Mouse (Mus musculus) embryonic facial prominence, embryonic 15.5 days (tissue): ENCODE measurements around the gene Slc5a1. TPM values are rescaled to one million over a fixed set of nuclear protein-coding genes. Genes with fewer than 3 reads are reported as not detected.

Experiments
- ATAC-seq: fragments of 200-750 bp; cut with Nextera tagmentation; 2 replicates; pipeline ENCODE4 v1.8.0; 2017; ENCODE audit warnings: low read depth, moderate TSS enrichment; ENCODE audit not compliant: insufficient number of reproducible peaks, low FRiP score, low TSS enrichment
- H3K27ac ChIP-seq: fragments of 300-500 bp; sonication (generic); replicated peaks from 2 replicates; pipeline ENCODE4 v1.5.1; 2015; ENCODE audit warnings: mild to moderate bottlenecking, inconsistent platforms
- H3K27me3 ChIP-seq: fragments of 300-500 bp; sonication (generic); 2 replicates; pipeline ENCODE4 v1.6.1; 2015; ENCODE audit warnings: inconsistent platforms
- H3K36me3 ChIP-seq: fragments of 300-500 bp; sonication (generic); 2 replicates; pipeline ENCODE4 v1.6.1; 2015; ENCODE audit warnings: mild to moderate bottlenecking, inconsistent platforms
- H3K4me1 ChIP-seq: fragments of 300-500 bp; sonication (generic); 2 replicates; pipeline ENCODE4 v1.6.1; 2015; ENCODE audit warnings: inconsistent platforms
- H3K4me2 ChIP-seq: fragments of 300-500 bp; sonication (generic); replicated peaks from 2 replicates; pipeline ENCODE4 v1.6.1; 2015; ENCODE audit warnings: mild to moderate bottlenecking, inconsistent platforms
- H3K4me3 ChIP-seq: fragments of 300-500 bp; sonication (generic); replicated peaks from 2 replicates; pipeline ENCODE4 v1.5.1; 2015; ENCODE audit warnings: mild to moderate bottlenecking, inconsistent platforms
- H3K9ac ChIP-seq: fragments of 300-500 bp; sonication (generic); 2 replicates; pipeline ENCODE4 v1.6.1; 2015; ENCODE audit warnings: inconsistent platforms
- H3K9me3 ChIP-seq: fragments of 300-500 bp; sonication (generic); replicated peaks from 2 replicates; pipeline ENCODE4 v1.6.1; 2016; ENCODE audit warnings: inconsistent platforms
- WGBS: fragments of 180-500 bp; shearing (Covaris S2); methylation state at CpG from one replicate; pipeline ENCODE4 v1.1.7; 2015; 5-methylcytosine and 5-hydroxymethylcytosine counted together
- polyA plus RNA-seq: library from polyadenylated mRNA; unstranded; fragments of >200 nt; fragmentation: Nextera tagmentation; extraction: Ambion mirVana; gene quantifications from 2 replicates; pipeline ENCODE4 v1.2.1, GENCODE M21; 2015

The Slc5a1 gene
- polyA plus RNA-seq, 1 experiment from 2014 or later, result 2.0 TPM

DNA sequence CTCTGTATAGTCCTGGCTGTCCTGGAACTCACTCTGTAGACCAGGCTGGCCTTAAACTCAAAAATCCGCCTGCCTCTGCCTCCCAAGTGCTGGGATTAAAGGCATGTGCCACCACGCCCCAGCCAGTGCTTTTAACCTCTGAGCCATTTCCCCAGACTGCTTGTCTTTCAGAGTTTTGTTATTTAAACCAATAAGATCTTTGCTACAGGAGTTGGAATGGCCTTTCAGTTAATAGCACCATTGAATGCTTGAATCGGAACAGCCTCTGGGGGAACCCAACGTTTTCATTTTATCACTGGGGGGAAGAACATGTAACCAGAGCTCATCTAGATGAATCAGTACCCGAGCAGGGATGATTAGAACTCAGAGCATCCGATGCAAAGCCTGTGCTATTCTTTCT, 3.0 kb downstream of the Slc5a1 start:
- Histone ChIP-seq H3K9ac (no peak overlapping the region), H3K27me3 (peaks cover 38% of the 10 kb centered on the region), H3K27ac (no peak overlapping the region), H3K36me3 (no peaks in the 10 kb centered on the region), H3K4me2 (no peak overlapping the region), H3K4me3 (no peak overlapping the region), H3K9me3 (no peaks in the 10 kb centered on the region), H3K4me1 (0 out of 2 replicates have a peak, but pooled peaks cover 5% of the 10 kb centered on the region)
- 66% methylated on average over 6 of the region's 6 CpGs for WGBS
- no peak for ATAC-seq

DNA sequence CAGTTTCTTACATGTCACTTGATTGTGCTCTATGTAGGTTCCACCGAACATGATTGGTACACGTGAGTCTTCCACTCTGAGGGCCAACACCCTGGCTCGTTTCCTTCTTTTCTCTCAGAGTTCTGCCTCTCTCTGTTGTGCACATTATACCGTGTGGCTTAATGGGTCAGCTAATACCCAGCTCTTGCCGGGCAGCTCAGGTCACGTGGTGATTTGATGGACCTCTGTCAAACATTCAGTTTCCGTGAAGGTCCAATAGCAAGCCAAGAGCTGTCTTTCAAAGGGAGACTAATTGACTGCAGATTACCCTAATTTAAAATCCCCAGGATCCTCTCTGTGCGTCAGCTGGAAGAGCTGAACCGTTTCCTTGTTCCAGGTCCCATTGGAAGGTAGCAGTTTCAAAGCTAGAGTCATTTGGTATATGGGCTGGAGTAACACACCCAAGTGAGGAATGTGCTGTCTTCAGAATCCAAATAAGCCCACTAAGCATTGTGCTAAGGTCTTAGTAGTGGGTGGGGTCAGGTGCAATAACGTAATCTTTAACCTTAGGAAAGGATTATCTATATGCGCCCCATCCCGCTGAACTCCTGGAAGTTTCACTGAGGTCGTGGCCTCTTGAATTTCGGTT, 3.9 kb downstream of the Slc5a1 start:
- no peak overlapping the region for H3K9ac ChIP-seq
- no peaks in the 10 kb centered on the region for H3K9me3 ChIP-seq
- no peak overlapping the region for H3K4me3 ChIP-seq
- H3K4me2 ChIP-seq, result no peak overlapping the region
- no peak overlapping the region for H3K27ac ChIP-seq
- no peaks in the 10 kb centered on the region for H3K36me3 ChIP-seq
- WGBS, result 55% methylated on average over 14 of the region's 14 CpGs
- 0 out of 2 replicates have a peak, but pooled peaks cover 5% of the 10 kb centered on the region for H3K4me1 ChIP-seq
- ATAC-seq, result no peak
- peaks cover 32% of the 10 kb centered on the region for H3K27me3 ChIP-seq

GRCm38 (mm10) chr5:33121871-33122315, 17.9 kb downstream of the Slc5a1 start:
- Histone ChIP-seq H3K9me3 (no peaks in the 10 kb centered on the region), H3K4me1 (no peaks in the 10 kb centered on the region), H3K4me3 (no peak overlapping the region), H3K27ac (no peak overlapping the region), H3K36me3 (no peaks in the 10 kb centered on the region), H3K9ac (no peak overlapping the region), H3K27me3 (no peaks in the 10 kb centered on the region), H3K4me2 (no peak overlapping the region)
- WGBS, result 40% methylated on average over 4 of the region's 4 CpGs
- ATAC-seq, result no peak

DNA sequence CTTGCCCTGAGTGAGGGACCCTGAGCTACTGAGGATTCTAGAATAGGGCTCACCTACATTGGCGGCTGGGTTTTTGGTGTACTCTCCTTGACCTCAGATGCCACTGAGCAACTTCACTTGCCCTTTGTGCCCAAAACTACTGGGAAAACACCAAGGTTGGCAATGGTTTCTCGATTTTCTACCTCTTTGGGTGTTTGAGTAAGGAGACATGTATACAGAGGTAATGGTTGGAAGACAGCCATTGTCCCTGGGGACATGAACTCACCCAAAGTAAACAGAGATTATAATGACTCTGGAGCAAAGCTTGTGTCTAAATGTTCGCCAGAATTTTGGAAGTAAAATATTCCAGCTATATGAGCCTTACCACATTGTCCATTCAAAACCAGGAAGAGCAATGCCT, 19.6 kb downstream of the Slc5a1 start:
- H3K4me2 ChIP-seq, result no peak overlapping the region
- H3K9me3 ChIP-seq, result no peaks in the 10 kb centered on the region
- no peak overlapping the region for H3K27ac ChIP-seq
- no peak for ATAC-seq
- WGBS, result 46% methylated on average over 3 of the region's 3 CpGs
- H3K36me3 ChIP-seq, result no peaks in the 10 kb centered on the region
- no peaks in the 10 kb centered on the region for H3K4me1 ChIP-seq
- H3K27me3 ChIP-seq, result no peaks in the 10 kb centered on the region
- no peak overlapping the region for H3K4me3 ChIP-seq
- no peak overlapping the region for H3K9ac ChIP-seq

DNA sequence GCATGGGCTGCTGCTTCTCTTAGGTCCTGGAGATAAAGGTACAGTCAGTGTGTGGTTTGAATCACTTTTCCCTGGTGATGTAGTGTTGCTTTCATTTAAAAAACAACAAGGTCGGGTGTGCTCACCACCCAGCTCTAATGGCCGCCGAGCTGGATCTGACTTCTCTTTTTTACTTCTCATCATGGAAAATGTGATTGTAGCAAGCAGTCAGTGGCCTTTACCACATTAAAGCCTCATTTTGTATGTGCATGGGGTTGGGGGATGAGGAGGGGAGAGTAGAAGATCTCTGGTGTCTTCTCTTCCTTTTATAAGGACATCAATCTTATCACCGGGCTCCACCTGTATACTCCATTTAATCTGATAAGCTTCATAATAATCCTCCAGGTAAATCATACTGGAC, 21.3 kb downstream of the Slc5a1 start:
- no peak overlapping the region for H3K9ac ChIP-seq
- H3K9me3 ChIP-seq, result no peaks in the 10 kb centered on the region
- WGBS, result 86% methylated on average over 4 of the region's 4 CpGs
- no peaks in the 10 kb centered on the region for H3K36me3 ChIP-seq
- no peak for ATAC-seq
- no peaks in the 10 kb centered on the region for H3K27me3 ChIP-seq
- no peaks in the 10 kb centered on the region for H3K4me1 ChIP-seq
- H3K27ac ChIP-seq, result no peak overlapping the region
- no peak overlapping the region for H3K4me3 ChIP-seq
- no peak overlapping the region for H3K4me2 ChIP-seq

DNA sequence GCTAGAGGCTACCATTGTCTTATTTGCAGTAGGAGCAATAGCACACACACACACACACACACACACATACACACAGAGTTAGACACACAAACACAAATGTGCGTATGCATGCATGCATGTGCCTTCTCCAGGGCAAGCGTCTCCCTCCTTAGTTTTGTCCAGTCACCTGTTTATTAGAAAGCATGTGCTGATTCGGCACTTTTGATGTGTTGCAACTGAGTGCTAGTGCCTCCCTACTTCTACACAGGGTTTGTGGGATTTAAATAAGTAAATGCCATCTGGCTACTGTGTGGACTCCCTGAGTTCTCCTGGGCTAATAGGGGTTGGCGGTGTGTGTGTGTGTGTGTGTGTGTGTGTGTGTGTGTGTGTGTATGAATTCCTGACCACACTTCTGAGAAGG, 30.1 kb downstream of the Slc5a1 start:
- Histone ChIP-seq H3K9ac (no peak overlapping the region), H3K9me3 (no peaks in the 10 kb centered on the region), H3K27ac (no peak overlapping the region), H3K4me2 (no peak overlapping the region), H3K4me1 (no peaks in the 10 kb centered on the region), H3K4me3 (no peak overlapping the region), H3K36me3 (no peaks in the 10 kb centered on the region), H3K27me3 (no peaks in the 10 kb centered on the region)
- ATAC-seq, result no peak
- WGBS, result 92% methylated on average over 4 of the region's 4 CpGs

DNA sequence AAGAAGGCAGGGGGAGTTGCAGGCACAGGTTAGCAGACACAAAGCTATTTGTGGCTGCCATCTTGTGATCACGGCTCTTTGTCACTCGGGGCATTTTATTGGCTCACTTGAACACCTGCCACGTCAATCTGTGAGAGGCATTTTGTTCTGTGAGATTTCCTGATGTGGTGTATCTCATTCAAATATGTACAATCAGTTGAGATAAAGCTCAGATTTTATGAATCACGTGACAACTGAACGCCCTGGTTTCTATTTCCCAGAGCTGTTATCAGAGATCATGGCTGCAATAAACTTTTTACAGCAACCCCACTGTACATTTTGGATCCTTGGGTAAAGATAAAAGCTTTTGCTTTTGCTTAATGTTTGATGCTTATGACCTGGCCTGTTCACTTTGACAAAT, 31.6 kb downstream of the Slc5a1 start:
- Histone ChIP-seq H3K4me3 (no peak overlapping the region), H3K9ac (no peak overlapping the region), H3K27ac (no peak overlapping the region), H3K27me3 (no peaks in the 10 kb centered on the region), H3K4me1 (no peaks in the 10 kb centered on the region), H3K36me3 (no peaks in the 10 kb centered on the region), H3K4me2 (no peak overlapping the region), H3K9me3 (no peaks in the 10 kb centered on the region)
- no peak for ATAC-seq
- WGBS, result 80% methylated on average over 5 of the region's 5 CpGs

- no peak for ATAC-seq
- 54% methylated on average over 7 of the region's 7 CpGs for WGBS
These were observed 38.9 kb downstream of the Slc5a1 start for GRCm38 (mm10) chr5:33142790-33143455.

DNA sequence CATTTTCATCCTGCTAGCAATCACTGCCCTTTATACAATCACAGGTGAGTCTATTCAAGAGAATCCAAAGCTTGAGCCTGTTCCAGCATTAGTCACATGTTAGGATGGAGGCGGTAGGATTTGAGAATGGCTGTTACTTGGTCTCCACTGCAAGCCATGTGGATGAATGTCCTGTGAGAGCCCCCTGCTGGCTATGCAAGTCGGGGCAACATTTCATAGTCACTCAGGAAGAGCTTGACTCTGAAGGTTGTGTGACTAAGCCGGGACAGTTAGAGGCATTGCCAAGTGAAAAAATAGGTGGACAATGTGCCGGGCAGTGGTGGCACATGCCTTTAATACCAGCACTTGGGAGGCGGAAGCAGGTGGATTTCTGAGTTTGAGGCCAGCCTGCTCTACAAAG, 40.0 kb downstream of the Slc5a1 start:
- Histone ChIP-seq H3K4me2 (no peak overlapping the region), H3K9me3 (no peaks in the 10 kb centered on the region), H3K27ac (no peak overlapping the region), H3K4me1 (no peaks in the 10 kb centered on the region), H3K27me3 (0 out of 2 replicates have a peak, but pooled peaks cover 3% of the 10 kb centered on the region), H3K9ac (no peak overlapping the region), H3K4me3 (no peak overlapping the region), H3K36me3 (no peaks in the 10 kb centered on the region)
- no peak for ATAC-seq
- WGBS, result 45% methylated on average over 5 of the region's 5 CpGs

More at GRCm38 (mm10) chr5:33142790-33143455, 38.9 kb downstream of the Slc5a1 start:
- H3K4me2 ChIP-seq, result no peak overlapping the region
- no peak overlapping the region for H3K4me3 ChIP-seq
- H3K36me3 ChIP-seq, result no peaks in the 10 kb centered on the region
- no peak overlapping the region for H3K9ac ChIP-seq
- no peak overlapping the region for H3K27ac ChIP-seq
- H3K9me3 ChIP-seq, result no peaks in the 10 kb centered on the region
- no peaks in the 10 kb centered on the region for H3K4me1 ChIP-seq
- 0 out of 2 replicates have a peak, but pooled peaks cover 3% of the 10 kb centered on the region for H3K27me3 ChIP-seq

DNA sequence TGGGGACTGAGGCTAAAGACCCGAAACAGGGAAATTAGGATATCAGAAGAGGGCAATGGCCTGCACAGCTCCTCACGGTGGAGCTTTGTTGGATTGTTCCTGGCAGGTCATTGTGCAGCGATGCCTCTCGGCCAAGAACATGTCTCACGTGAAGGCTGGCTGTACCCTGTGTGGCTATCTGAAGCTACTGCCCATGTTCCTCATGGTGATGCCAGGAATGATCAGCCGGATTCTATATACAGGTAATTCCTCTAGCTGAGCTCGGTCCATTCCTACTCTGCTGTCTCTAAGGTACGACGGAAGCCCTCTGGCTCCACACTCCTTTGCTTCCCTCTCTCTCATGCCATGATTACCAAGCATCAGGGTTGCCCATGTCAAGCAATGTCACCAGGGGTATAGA, 42.8 kb downstream of the Slc5a1 start:
- ATAC-seq, result no peak
- H3K9me3 ChIP-seq, result no peaks in the 10 kb centered on the region
- 84% methylated on average over 9 of the region's 9 CpGs for WGBS

DNA sequence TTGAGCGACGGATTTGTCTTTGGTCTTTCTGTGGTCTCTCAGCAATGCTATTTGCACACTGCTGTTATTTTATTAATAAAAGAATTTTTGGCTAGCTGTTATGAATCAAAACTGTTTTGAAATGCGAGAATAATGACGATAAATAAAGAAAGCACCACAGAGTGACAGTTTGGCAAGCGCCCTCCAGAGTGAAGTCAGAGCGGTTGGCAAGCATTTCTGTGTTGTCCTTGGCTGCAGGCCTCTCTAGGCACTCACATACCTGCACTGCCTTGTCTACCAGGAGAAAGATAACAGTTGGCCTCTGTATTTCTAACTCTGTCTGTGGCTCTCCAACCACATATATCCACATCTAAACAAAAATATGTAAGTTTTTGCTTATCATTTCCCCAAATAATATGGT, 43.7 kb downstream of the Slc5a1 start:
- Histone ChIP-seq H3K27ac (no peak overlapping the region), H3K36me3 (no peaks in the 10 kb centered on the region), H3K4me2 (no peak overlapping the region), H3K4me3 (no peak overlapping the region), H3K9ac (no peak overlapping the region), H3K4me1 (no peaks in the 10 kb centered on the region), H3K9me3 (no peaks in the 10 kb centered on the region), H3K27me3 (no peaks in the 10 kb centered on the region)
- ATAC-seq, result no peak
- 62% methylated on average over 6 of the region's 6 CpGs for whole genome bisulfite sequencing

More for the DNA sequence above, 42.8 kb downstream of the Slc5a1 start:
- Histone ChIP-seq H3K27me3 (0 out of 2 replicates have a peak, but pooled peaks cover 1% of the 10 kb centered on the region), H3K27ac (no peak overlapping the region), H3K36me3 (no peaks in the 10 kb centered on the region), H3K4me3 (no peak overlapping the region), H3K4me2 (no peak overlapping the region), H3K9ac (no peak overlapping the region), H3K4me1 (no peaks in the 10 kb centered on the region)

DNA sequence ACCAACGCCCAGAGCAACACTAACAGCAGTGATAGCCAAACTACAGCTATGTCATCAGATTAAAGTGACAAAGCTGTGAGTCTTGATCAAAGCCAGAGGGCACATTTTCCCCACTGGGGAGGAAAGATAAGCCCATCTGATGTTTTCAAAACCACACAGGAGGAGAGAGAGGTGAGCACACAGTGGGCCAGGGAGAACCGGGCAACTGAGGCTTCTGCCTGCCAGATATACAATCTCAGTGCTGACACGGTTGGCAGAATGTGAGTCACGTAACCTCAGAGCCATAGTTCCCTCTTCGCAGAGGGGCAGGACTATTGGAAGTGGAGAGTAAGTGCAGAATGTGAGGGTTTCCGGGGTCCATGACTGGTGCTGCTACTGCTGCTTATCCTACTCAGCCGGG, 89.5 kb downstream of the Slc5a1 start:
- no peak overlapping the region for H3K9ac ChIP-seq
- H3K4me2 ChIP-seq, result no peak overlapping the region
- H3K27me3 ChIP-seq, result no peaks in the 10 kb centered on the region
- 34% methylated on average over 7 of the region's 7 CpGs for WGBS
- no peaks in the 10 kb centered on the region for H3K4me1 ChIP-seq
- ATAC-seq, result no peak
- H3K9me3 ChIP-seq, result no peaks in the 10 kb centered on the region
- H3K36me3 ChIP-seq, result no peaks in the 10 kb centered on the region
- H3K27ac ChIP-seq, result no peak overlapping the region
- H3K4me3 ChIP-seq, result no peak overlapping the region
